Mouse (Mus musculus) stomach, postnatal 0 days (tissue): ENCODE measurements around the gene Sec23b. TPM values are rescaled to one million over a fixed set of nuclear protein-coding genes. Genes with fewer than 3 reads are reported as not detected.
"Not testable (repeated sequence)": the region's sequence is repeated elsewhere in the genome, so short reads cannot be mapped to it uniquely, and the experiment has no call there.

Experiments used
- ATAC-seq: fragments of 200-750 bp; cut with Nextera tagmentation; 2 replicates; pipeline ENCODE4 v1.8.0; 2017; ENCODE audit not compliant: low FRiP score, low TSS enrichment
- DNase-seq: peaks from one replicate; pipeline ENCODE4 v3.0.0-alpha.2; 2016; ENCODE audit warnings: low spot score
- H3K27ac ChIP-seq: fragments of 300-500 bp; sonication (generic); replicated peaks from 2 replicates; pipeline ENCODE4 v1.5.1; 2014; ENCODE audit warnings: mild to moderate bottlenecking, control low read depth
- H3K27me3 ChIP-seq: fragments of 300-500 bp; sonication (generic); 2 replicates; pipeline ENCODE4 v1.6.1; 2014; ENCODE audit warnings: low read length; ENCODE audit not compliant: control insufficient read depth, insufficient read depth
- H3K36me3 ChIP-seq: fragments of 300-500 bp; sonication (generic); 2 replicates; pipeline ENCODE4 v1.6.1; 2014; ENCODE audit warnings: low read length, mixed read lengths; ENCODE audit not compliant: control insufficient read depth, insufficient read depth
- H3K4me1 ChIP-seq: fragments of 300-500 bp; sonication (generic); replicated peaks from 2 replicates; pipeline ENCODE4 v1.6.1; 2014; ENCODE audit warnings: antibody characterized with exemption; ENCODE audit not compliant: control insufficient read depth, insufficient read depth
- H3K4me2 ChIP-seq: fragments of 300-500 bp; sonication (generic); replicated peaks from 2 replicates; pipeline ENCODE4 v1.6.1; 2014; ENCODE audit warnings: low read depth, mild to moderate bottlenecking, control low read depth, moderate library complexity
- H3K4me3 ChIP-seq: fragments of 300-500 bp; sonication (generic); 2 replicates; pipeline ENCODE4 v1.5.1; 2014; ENCODE audit warnings: low read depth, low read length, control low read depth
- H3K9ac ChIP-seq: fragments of 300-500 bp; sonication (generic); 2 replicates; pipeline ENCODE4 v1.6.1; 2014; ENCODE audit warnings: mild to moderate bottlenecking, low read length, control low read depth, mixed read lengths
- H3K9me3 ChIP-seq: fragments of 300-500 bp; sonication (generic); 2 replicates; pipeline ENCODE4 v1.6.1; 2016; ENCODE audit warnings: low read length; ENCODE audit not compliant: control insufficient read depth
- CTCF ChIP-seq: IDR thresholded peaks from 2 replicates; pipeline ENCODE4 v1.5.1; 2016; ENCODE audit warnings: antibody characterized with exemption, low read depth, mild to moderate bottlenecking, moderate library complexity
- EP300 ChIP-seq: optimal IDR thresholded peaks from 2 replicates; pipeline ENCODE3; 2016; ENCODE audit warnings: antibody characterized with exemption
- WGBS: fragments of 180-500 bp; shearing (Covaris S2); extraction: QIAGEN DNeasy Blood & Tissue Kit; methylation state at CpG from one replicate; pipeline ENCODE4 v1.1.7; 2014; 5-methylcytosine and 5-hydroxymethylcytosine counted together
- polyA plus RNA-seq: library from polyadenylated mRNA; unstranded; fragments of >200 nt; fragmentation: Nextera tagmentation; extraction: Ambion mirVana; gene quantifications from 2 replicates; pipeline ENCODE4 v1.2.1, GENCODE M21; 2015

The Sec23b gene
- polyA plus RNA-seq, 1 experiment from 2014 or later, result 74.5 TPM

DNA sequence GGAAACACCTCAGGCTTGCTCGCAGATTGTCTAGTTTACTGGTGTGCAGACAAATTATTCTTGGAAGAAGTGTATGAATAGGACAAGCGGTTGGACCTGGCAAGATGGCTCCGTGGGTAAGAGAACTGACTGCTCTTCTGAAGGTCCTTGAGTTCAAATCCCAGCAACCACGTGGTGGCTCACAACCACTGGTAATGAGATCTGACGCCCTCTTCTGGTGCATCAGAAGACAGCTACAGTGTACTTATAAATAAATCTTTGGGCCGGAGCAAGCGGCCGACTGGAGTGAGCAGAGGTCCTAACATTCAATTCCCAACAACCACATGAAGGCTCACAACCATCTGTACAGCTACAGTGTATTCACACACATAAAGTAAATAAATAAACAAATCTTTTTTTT, 37.0 kb downstream of the Sec23b start:
- 67% methylated on average over 8 of the region's 8 CpGs for WGBS
- H3K27me3 ChIP-seq, H3K27ac ChIP-seq, H3K9me3 ChIP-seq, H3K4me2 ChIP-seq, H3K4me1 ChIP-seq, H3K9ac ChIP-seq, DNase-seq, H3K4me3 ChIP-seq, ATAC-seq, H3K36me3 ChIP-seq: not testable (repeated sequence)
- peak; percentile 26 for TF ChIP-seq CTCF

DNA sequence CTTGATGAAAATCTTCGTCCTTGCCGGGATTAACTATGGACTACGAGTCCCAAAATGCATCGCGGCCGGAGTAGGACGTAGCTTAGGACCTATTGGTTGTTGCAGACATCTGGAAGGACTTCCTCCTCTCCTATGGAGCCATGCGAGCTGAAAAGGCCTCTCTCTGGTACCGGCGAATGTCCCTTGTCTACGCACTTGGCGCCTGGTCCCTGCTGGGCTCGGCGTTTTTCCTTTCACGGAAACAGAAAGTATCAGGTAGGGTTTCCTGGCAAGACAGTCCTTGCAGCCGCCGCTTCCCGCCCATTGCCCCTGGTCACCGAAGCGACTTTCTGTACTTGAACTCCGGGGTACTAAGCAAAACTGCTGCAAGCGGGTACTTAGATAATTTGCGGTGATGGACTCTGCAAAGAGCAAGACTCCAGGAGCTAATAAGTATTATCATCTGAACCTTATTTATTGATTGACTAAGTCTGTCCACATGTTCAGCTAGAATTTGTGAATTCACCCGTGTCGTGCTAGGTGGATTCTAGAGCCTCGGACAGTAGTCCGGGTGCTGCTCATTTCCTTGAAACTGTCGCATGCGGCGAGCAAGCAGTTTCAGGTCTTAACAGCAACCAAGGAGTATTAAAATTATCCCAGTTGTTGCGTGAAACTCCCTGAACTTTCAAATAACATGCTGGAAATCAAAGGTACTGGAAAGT, 38.1 kb downstream of the Sec23b start, which contains the start of gene Smim26:
Gene Smim26 (plus strand): TSS at position 104 of the 701 bp plus-strand sequence.
- Histone ChIP-seq H3K9ac (peak within 1 kb of the TSS; percentile 68), H3K36me3 (no peaks in the 10 kb centered on the region), H3K27ac (0 out of 2 replicates have a peak within 1 kb of the TSS, but pooled peaks have one; percentile 53), H3K4me2 (peak within 1 kb of the TSS; percentile 73), H3K27me3 (no peaks in the 10 kb centered on the region), H3K4me1 (no peaks in the 10 kb centered on the region), H3K4me3 (peak within 1 kb of the TSS; percentile 66), H3K9me3 (no peaks in the 10 kb centered on the region)
- DNase-seq (peak; percentile 79), ATAC-seq (peak; percentile 97)
- TF ChIP-seq EP300 (no peak), CTCF (no peak)
- under 1% methylated on average over 31 of the region's 31 CpGs for WGBS

DNA sequence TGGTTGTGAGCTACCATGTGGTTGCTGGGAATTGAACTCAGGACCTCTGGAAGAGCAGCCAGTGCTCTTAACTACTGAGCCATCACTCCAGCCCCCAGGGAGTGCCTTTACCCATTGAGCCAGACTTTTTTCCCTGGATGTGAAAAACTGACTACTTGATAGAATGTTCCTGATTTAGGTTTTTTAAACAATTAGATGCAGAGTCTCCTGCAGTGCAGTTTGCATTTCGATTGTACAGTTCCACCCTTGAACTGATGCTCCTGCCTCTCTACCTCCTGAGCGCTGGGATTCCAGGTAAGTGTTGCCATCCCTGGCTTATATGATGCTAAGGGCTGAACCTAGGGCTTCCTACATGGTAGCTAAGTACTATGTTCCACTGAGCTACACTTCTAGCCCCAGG, 42.0 kb downstream of the Sec23b start:
- Histone ChIP-seq H3K4me2 (no peak overlapping the region), H3K27ac (no peak overlapping the region), H3K9ac (no peak overlapping the region), H3K36me3 (no peaks in the 10 kb centered on the region), H3K9me3 (no peaks in the 10 kb centered on the region), H3K27me3 (no peaks in the 10 kb centered on the region), H3K4me1 (no peaks in the 10 kb centered on the region), H3K4me3 (no peak overlapping the region)
- TF ChIP-seq CTCF (no peak), EP300 (no peak)
- no peak for DNase-seq
- ATAC-seq, result no peak
- 73% methylated on average over 2 of the region's 2 CpGs for WGBS

DNA sequence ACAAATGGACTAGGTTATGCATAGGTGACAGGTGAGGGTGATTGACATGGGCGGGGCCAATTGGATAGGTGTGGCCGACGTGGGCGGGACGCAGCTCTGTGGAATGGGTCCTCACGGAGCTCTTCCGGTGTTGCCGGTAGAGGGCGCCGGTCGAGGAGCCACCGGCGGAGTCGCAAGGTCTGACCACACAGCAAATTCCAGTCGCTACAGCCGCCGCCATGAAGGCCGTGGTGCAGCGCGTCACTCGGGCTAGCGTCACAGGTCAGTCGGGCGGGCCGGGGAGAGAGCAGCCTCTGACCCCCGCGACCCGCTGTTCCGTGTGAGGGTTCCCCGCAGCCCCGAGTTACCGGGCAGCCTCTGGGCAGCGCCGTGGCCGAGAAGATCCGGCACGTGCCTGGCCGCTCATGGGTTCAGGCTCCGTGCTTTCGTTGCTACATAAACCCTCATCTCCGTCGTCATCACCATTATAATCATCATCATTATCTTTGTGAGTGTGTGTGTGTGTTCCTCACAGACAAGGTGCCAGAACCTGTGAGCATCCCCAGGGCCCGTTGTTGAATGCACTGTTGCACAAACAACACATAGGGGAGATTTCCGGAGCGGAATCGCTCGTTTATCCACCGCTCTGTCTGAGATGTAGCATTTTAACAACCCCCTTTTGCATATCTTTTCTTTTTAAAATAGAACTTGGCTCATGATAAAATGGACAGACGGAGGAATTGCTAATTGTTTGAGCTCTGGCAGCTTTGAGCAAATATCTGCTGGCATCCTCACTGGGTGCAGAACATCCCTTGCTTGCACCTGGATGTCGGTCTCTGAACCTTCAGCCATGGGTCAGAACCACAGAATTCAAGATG, 44.0 kb downstream of the Sec23b start, which contains the start of gene Dtd1:
Gene Dtd1 (plus strand): TSS at position 67 of the 857 bp plus-strand sequence.
- Histone ChIP-seq H3K4me2 (peak within 1 kb of the TSS; percentile 74), H3K27me3 (no peaks in the 10 kb centered on the region), H3K36me3 (no peaks in the 10 kb centered on the region), H3K9ac (peak within 1 kb of the TSS; percentile 86), H3K4me1 (no peaks in the 10 kb centered on the region), H3K27ac (peak within 1 kb of the TSS; percentile 61; the same call in 1 of the 2 replicates), H3K9me3 (no peaks in the 10 kb centered on the region), H3K4me3 (peak within 1 kb of the TSS; percentile 66)
- WGBS, result 2% methylated on average over 50 of the region's 50 CpGs
- DNase-seq, result peak; percentile 93
- ATAC-seq, result peak; percentile 98
- TF ChIP-seq CTCF (peak; percentile 88), EP300 (no peak)

DNA sequence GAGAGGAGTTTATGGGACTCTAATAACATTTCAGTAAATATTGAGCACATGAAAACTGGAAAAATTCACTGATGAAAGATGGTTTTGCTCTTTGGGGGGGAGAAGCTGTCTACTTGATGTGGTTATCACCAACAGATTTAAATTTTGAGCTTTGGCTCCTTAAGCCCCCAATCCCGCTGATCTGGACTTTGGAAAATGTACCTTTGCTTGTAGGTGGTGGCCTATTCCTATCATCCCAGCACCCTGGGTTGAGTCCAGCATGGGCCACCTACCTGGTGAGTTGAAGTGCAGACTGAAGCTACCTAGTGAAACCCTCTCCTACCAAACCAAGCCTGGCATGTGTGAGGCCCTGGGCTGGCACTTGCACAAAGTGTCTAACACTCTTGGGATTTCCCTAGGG, 45.5 kb downstream of the Sec23b start:
- Histone ChIP-seq H3K4me3 (no peak overlapping the region), H3K27ac (no peak overlapping the region), H3K9ac (no peak overlapping the region), H3K9me3 (no peaks in the 10 kb centered on the region), H3K4me1 (no peaks in the 10 kb centered on the region), H3K36me3 (no peaks in the 10 kb centered on the region), H3K27me3 (no peaks in the 10 kb centered on the region), H3K4me2 (no peak overlapping the region)
- no peak for ATAC-seq
- 94% methylated on average over 1 of the region's 1 CpGs for WGBS
- no peak for TF ChIP-seq EP300
- DNase-seq, result no peak
